11 mouse cellular contexts compared by ENCODE assay signal in the genomic region with DNA sequence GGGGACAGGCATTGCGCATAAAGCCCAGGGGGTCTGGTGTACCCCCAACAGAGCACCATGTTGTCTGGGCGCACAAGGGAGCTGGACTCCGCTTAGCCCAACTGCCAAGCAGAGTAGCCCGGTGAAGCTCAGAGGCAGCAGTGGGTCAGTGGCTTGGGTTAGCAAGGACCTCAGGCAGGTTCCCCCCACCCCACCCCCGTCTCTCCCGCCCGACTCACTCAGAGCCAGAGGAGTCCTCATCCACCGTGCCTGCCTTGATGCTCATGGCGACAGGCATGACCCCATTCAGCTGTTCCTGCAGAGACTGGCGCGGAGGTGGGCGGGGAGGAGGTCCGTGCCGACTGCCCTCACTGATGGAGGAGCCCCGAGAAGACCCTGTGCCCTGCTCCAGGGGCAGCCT. TPM values are rescaled to one million over a fixed set of nuclear protein-coding genes. Genes with fewer than 3 reads are reported as not detected.
DNase-seq lines count a peak whose midpoint lies in the region; ATAC-seq lines count a peak whose summit lies in the region.
"Had no signal": no experiment of that assay in that cellular context is flagged by ENCODE, and none has a peak within 500 bp of the region (broad histone marks: within the 10 kb centered on the region; RNA-seq: fewer than 3 reads in every experiment).

No protein-coding gene starts in this region.

- H3K36me3 ChIP-seq in hindbrain, embryonic 11.5 days (ENCODE audit: control insufficient read depth, insufficient read depth, low read length): peaks cover 17% of the 10 kb centered on the region
- peaks cover 64% of the 10 kb centered on the region for H3K36me3 ChIP-seq in hindbrain, embryonic 12.5 days
- peaks cover 66% of the 10 kb centered on the region for H3K36me3 ChIP-seq in midbrain, embryonic 12.5 days
- H3K36me3 ChIP-seq in midbrain, embryonic 15.5 days (replicated peaks): peaks cover 52% of the 10 kb centered on the region
- H3K36me3 ChIP-seq in embryonic facial prominence, embryonic 14.5 days (ENCODE audit: control insufficient read depth, insufficient read depth, low read length): peaks cover 21% of the 10 kb centered on the region; the same call in 1 of the 2 replicates
- peaks cover 24% of the 10 kb centered on the region for H3K36me3 ChIP-seq in limb, embryonic 13.5 days

- H3K4me2 ChIP-seq in hindbrain, embryonic 11.5 days (replicated peaks; ENCODE audit: low read depth, low read length): no peak overlapping the region
- no peak overlapping the region for H3K4me2 ChIP-seq in hindbrain, embryonic 12.5 days (replicated peaks)
- H3K4me2 ChIP-seq in midbrain, embryonic 12.5 days (replicated peaks): no peak overlapping the region
- no peak overlapping the region for H3K4me2 ChIP-seq in midbrain, embryonic 15.5 days
- H3K4me2 ChIP-seq in embryonic facial prominence, embryonic 14.5 days (ENCODE audit: low read depth, low read length): peak overlapping the region; percentile 3; the same call in 1 of the 2 replicates
- peak overlapping the region; percentile 3; the same call in 1 of the 2 replicates for H3K4me2 ChIP-seq in limb, embryonic 13.5 days (replicated peaks)

- peaks cover 2% of the 10 kb centered on the region; the same call in 1 of the 2 replicates for H3K4me1 ChIP-seq in hindbrain, embryonic 11.5 days (replicated peaks; ENCODE audit: control insufficient read depth, insufficient read depth, low read length)
- peaks cover 34% of the 10 kb centered on the region for H3K4me1 ChIP-seq in hindbrain, embryonic 12.5 days
- peaks cover 18% of the 10 kb centered on the region for H3K4me1 ChIP-seq in midbrain, embryonic 12.5 days
- peaks cover 5% of the 10 kb centered on the region for H3K4me1 ChIP-seq in midbrain, embryonic 15.5 days
- peaks cover 17% of the 10 kb centered on the region for H3K4me1 ChIP-seq in embryonic facial prominence, embryonic 14.5 days (ENCODE audit: control insufficient read depth, insufficient read depth, low read length)
- H3K4me1 ChIP-seq in limb, embryonic 13.5 days: peaks cover 17% of the 10 kb centered on the region

- no peak overlapping the region for H3K27ac ChIP-seq in hindbrain, embryonic 11.5 days (ENCODE audit: low read depth, low read length)
- H3K27ac ChIP-seq in hindbrain, embryonic 12.5 days: no peak overlapping the region
- no peak overlapping the region for H3K27ac ChIP-seq in midbrain, embryonic 12.5 days (replicated peaks)
- H3K27ac ChIP-seq in midbrain, embryonic 15.5 days: no peak overlapping the region
- H3K27ac ChIP-seq in embryonic facial prominence, embryonic 14.5 days (replicated peaks; ENCODE audit: low read depth, low read length): no peak overlapping the region
- H3K27ac ChIP-seq in limb, embryonic 13.5 days: no peak overlapping the region
- H3K27ac ChIP-seq: macrophage had no signal

- no peaks in the 10 kb centered on the region for H3K27me3 ChIP-seq in hindbrain, embryonic 11.5 days (ENCODE audit: control insufficient read depth, insufficient read depth, low read length)
- no peaks in the 10 kb centered on the region for H3K27me3 ChIP-seq in hindbrain, embryonic 12.5 days
- no peaks in the 10 kb centered on the region for H3K27me3 ChIP-seq in midbrain, embryonic 12.5 days
- no peaks in the 10 kb centered on the region for H3K27me3 ChIP-seq in midbrain, embryonic 15.5 days (replicated peaks)
- no peaks in the 10 kb centered on the region for H3K27me3 ChIP-seq in embryonic facial prominence, embryonic 14.5 days (replicated peaks; ENCODE audit: control insufficient read depth, insufficient read depth, low read length)
- no peaks in the 10 kb centered on the region for H3K27me3 ChIP-seq in limb, embryonic 13.5 days

- DNase-seq in hindbrain, embryonic 11.5 days (ENCODE audit: low spot score): no peak
- DNase-seq in embryonic facial prominence, embryonic 14.5 days (ENCODE audit: low spot score): no peak
- DNase-seq in spleen, postnatal 10 days (ENCODE audit: low spot score in 2 of 2): no peak
- DNase-seq: right cerebral cortex, postnatal 25 days had no signal

- WGBS in hindbrain, embryonic 11.5 days: 46% methylated on average over 15 of the region's 15 CpGs
- WGBS in hindbrain, embryonic 12.5 days: 37% methylated on average over 15 of the region's 15 CpGs
- WGBS in midbrain, embryonic 12.5 days: 42% methylated on average over 15 of the region's 15 CpGs
- WGBS in midbrain, embryonic 15.5 days: 42% methylated on average over 15 of the region's 15 CpGs
- 51% methylated on average over 15 of the region's 15 CpGs for WGBS in embryonic facial prominence, embryonic 14.5 days
- 41% methylated on average over 15 of the region's 15 CpGs for WGBS in limb, embryonic 13.5 days

- H3K9me3 ChIP-seq in hindbrain, embryonic 11.5 days (ENCODE audit: control insufficient read depth, low read length): no peaks in the 10 kb centered on the region
- no peaks in the 10 kb centered on the region for H3K9me3 ChIP-seq in hindbrain, embryonic 12.5 days (replicated peaks)
- no peaks in the 10 kb centered on the region for H3K9me3 ChIP-seq in midbrain, embryonic 12.5 days
- H3K9me3 ChIP-seq in midbrain, embryonic 15.5 days: no peaks in the 10 kb centered on the region
- H3K9me3 ChIP-seq in embryonic facial prominence, embryonic 14.5 days (ENCODE audit: control insufficient read depth, low read length): no peaks in the 10 kb centered on the region
- no peaks in the 10 kb centered on the region for H3K9me3 ChIP-seq in limb, embryonic 13.5 days
- H3K9me3 ChIP-seq: G1E had no signal

- H3K4me3 ChIP-seq in hindbrain, embryonic 11.5 days (ENCODE audit: low read depth, low read length): no peak overlapping the region
- no peak overlapping the region for H3K4me3 ChIP-seq in hindbrain, embryonic 12.5 days
- no peak overlapping the region for H3K4me3 ChIP-seq in midbrain, embryonic 12.5 days
- H3K4me3 ChIP-seq in midbrain, embryonic 15.5 days: no peak overlapping the region
- H3K4me3 ChIP-seq in embryonic facial prominence, embryonic 14.5 days (ENCODE audit: low read depth, low read length): no peak overlapping the region
- no peak overlapping the region for H3K4me3 ChIP-seq in limb, embryonic 13.5 days

- 0 out of 2 replicates have a peak overlapping the region, but pooled peaks have one; percentile 11 for H3K9ac ChIP-seq in hindbrain, embryonic 11.5 days (ENCODE audit: low read depth, low read length)
- no peak overlapping the region for H3K9ac ChIP-seq in hindbrain, embryonic 12.5 days
- H3K9ac ChIP-seq in midbrain, embryonic 12.5 days (replicated peaks): 0 out of 2 replicates have a peak overlapping the region, but pooled peaks have one; percentile 11
- no peak overlapping the region for H3K9ac ChIP-seq in midbrain, embryonic 15.5 days
- H3K9ac ChIP-seq in embryonic facial prominence, embryonic 14.5 days (ENCODE audit: low read depth, low read length): peak overlapping the region; percentile 25; the same call in 1 of the 2 replicates
- H3K9ac ChIP-seq in limb, embryonic 13.5 days: 0 out of 2 replicates have a peak overlapping the region, but pooled peaks have one; percentile 13

- ATAC-seq in hindbrain, embryonic 11.5 days (ENCODE audit: low FRiP score): no peak
- no peak for ATAC-seq in hindbrain, embryonic 12.5 days (ENCODE audit: low FRiP score)
- no peak for ATAC-seq in midbrain, embryonic 12.5 days (ENCODE audit: low FRiP score, low read depth)
- no peak for ATAC-seq in midbrain, embryonic 15.5 days (replicated peaks)
- ATAC-seq in embryonic facial prominence, embryonic 14.5 days (ENCODE audit: low read depth): no peak
- no peak for ATAC-seq in limb, embryonic 13.5 days (ENCODE audit: low FRiP score, low read depth)
- ATAC-seq: activated CD4-positive, CD25-positive, alpha-beta regulatory T cell, adult 4 months had no signal

RNA-seq across cellular contexts. Expression of a gene that starts 9.2 kb away (rescaled TPM):
- 48.7 and 53.5 TPM in 2 replicates for polyA plus RNA-seq in hindbrain, embryonic 11.5 days (2014; fragmentation: Nextera tagmentation; extraction: Ambion mirVana)
- 39.4 and 41.0 TPM in 2 replicates for polyA plus RNA-seq in hindbrain, embryonic 12.5 days (2016; fragmentation: Nextera tagmentation; extraction: Ambion mirVana)
- 60.6 and 61.9 TPM in 2 replicates for polyA plus RNA-seq in midbrain, embryonic 12.5 days (2016; fragmentation: Nextera tagmentation; extraction: Ambion mirVana)
- 7.7 and 8.8 TPM in 2 replicates for polyA plus RNA-seq in midbrain, embryonic 15.5 days (2015; fragmentation: Nextera tagmentation; extraction: Ambion mirVana)
- 31.2 and 38.1 TPM in 2 replicates for polyA plus RNA-seq in embryonic facial prominence, embryonic 14.5 days (2014; fragmentation: Nextera tagmentation; extraction: Ambion mirVana)
- 62.7 and 63.1 TPM in 2 replicates for polyA plus RNA-seq in limb, embryonic 13.5 days (2015; fragmentation: Nextera tagmentation; extraction: Ambion mirVana)

RNA-seq across cellular contexts. Expression of a gene that starts 22.6 kb away (rescaled TPM):
- polyA plus RNA-seq in hindbrain, embryonic 11.5 days (2014; fragmentation: Nextera tagmentation; extraction: Ambion mirVana): 76.7 and 101 TPM in 2 replicates
- polyA plus RNA-seq in hindbrain, embryonic 12.5 days (2016; fragmentation: Nextera tagmentation; extraction: Ambion mirVana): 63.3 and 75.2 TPM in 2 replicates
- 73.3 and 78.2 TPM in 2 replicates for polyA plus RNA-seq in midbrain, embryonic 12.5 days (2016; fragmentation: Nextera tagmentation; extraction: Ambion mirVana)
- polyA plus RNA-seq in midbrain, embryonic 15.5 days (2015; fragmentation: Nextera tagmentation; extraction: Ambion mirVana): 38.5 and 43.3 TPM in 2 replicates
- polyA plus RNA-seq in embryonic facial prominence, embryonic 14.5 days (2014; fragmentation: Nextera tagmentation; extraction: Ambion mirVana): 11.8 and 13.9 TPM in 2 replicates
- 5.5 and 7.3 TPM in 2 replicates for polyA plus RNA-seq in limb, embryonic 13.5 days (2015; fragmentation: Nextera tagmentation; extraction: Ambion mirVana)
- polyA plus RNA-seq: macrophage had no signal

RNA-seq across cellular contexts. Expression of a gene that starts 28.1 kb away (rescaled TPM):
- not detected in 2 replicates for polyA plus RNA-seq in hindbrain, embryonic 11.5 days (2014; fragmentation: Nextera tagmentation; extraction: Ambion mirVana)
- not detected in 2 replicates for polyA plus RNA-seq in hindbrain, embryonic 12.5 days (2016; fragmentation: Nextera tagmentation; extraction: Ambion mirVana)
- polyA plus RNA-seq in midbrain, embryonic 12.5 days (2016; fragmentation: Nextera tagmentation; extraction: Ambion mirVana): not detected in 2 replicates
- not detected in 2 replicates for polyA plus RNA-seq in midbrain, embryonic 15.5 days (2015; fragmentation: Nextera tagmentation; extraction: Ambion mirVana)
- not detected in 2 replicates for polyA plus RNA-seq in embryonic facial prominence, embryonic 14.5 days (2014; fragmentation: Nextera tagmentation; extraction: Ambion mirVana)
- not detected in 2 replicates for polyA plus RNA-seq in limb, embryonic 13.5 days (2015; fragmentation: Nextera tagmentation; extraction: Ambion mirVana)
- polyA plus RNA-seq: activated CD4-positive, CD25-positive, alpha-beta regulatory T cell, adult 4 months; G1E; macrophage had no signal

RNA-seq across cellular contexts. Expression of a gene that starts 52.2 kb away (rescaled TPM):
- polyA plus RNA-seq in hindbrain, embryonic 11.5 days (2014; fragmentation: Nextera tagmentation; extraction: Ambion mirVana): 181 and 206 TPM in 2 replicates
- polyA plus RNA-seq in hindbrain, embryonic 12.5 days (2016; fragmentation: Nextera tagmentation; extraction: Ambion mirVana): 186 and 188 TPM in 2 replicates
- polyA plus RNA-seq in midbrain, embryonic 12.5 days (2016; fragmentation: Nextera tagmentation; extraction: Ambion mirVana): 184 and 192 TPM in 2 replicates
- 209 and 212 TPM in 2 replicates for polyA plus RNA-seq in midbrain, embryonic 15.5 days (2015; fragmentation: Nextera tagmentation; extraction: Ambion mirVana)
- 111 and 125 TPM in 2 replicates for polyA plus RNA-seq in embryonic facial prominence, embryonic 14.5 days (2014; fragmentation: Nextera tagmentation; extraction: Ambion mirVana)
- 114 and 122 TPM in 2 replicates for polyA plus RNA-seq in limb, embryonic 13.5 days (2015; fragmentation: Nextera tagmentation; extraction: Ambion mirVana)

Comparison
In these comparisons a context has a peak if more than half of its experiments do, and no peak if none do; other contexts are left out.
1. H3K9ac ChIP-seq: peak in hindbrain, embryonic 11.5 days (single experiment), midbrain, embryonic 12.5 days (single experiment), embryonic facial prominence, embryonic 14.5 days (single experiment) and limb, embryonic 13.5 days (single experiment); none in hindbrain, embryonic 12.5 days (single experiment) and midbrain, embryonic 15.5 days (single experiment).
2. H3K4me2 ChIP-seq: peak in embryonic facial prominence, embryonic 14.5 days (single experiment) and limb, embryonic 13.5 days (single experiment); none in hindbrain, embryonic 11.5 days (single experiment), hindbrain, embryonic 12.5 days (single experiment), midbrain, embryonic 12.5 days (single experiment) and midbrain, embryonic 15.5 days (single experiment).